Mouse (Mus musculus): Measurements from ENCODE around the gene Svop.

DNA sequence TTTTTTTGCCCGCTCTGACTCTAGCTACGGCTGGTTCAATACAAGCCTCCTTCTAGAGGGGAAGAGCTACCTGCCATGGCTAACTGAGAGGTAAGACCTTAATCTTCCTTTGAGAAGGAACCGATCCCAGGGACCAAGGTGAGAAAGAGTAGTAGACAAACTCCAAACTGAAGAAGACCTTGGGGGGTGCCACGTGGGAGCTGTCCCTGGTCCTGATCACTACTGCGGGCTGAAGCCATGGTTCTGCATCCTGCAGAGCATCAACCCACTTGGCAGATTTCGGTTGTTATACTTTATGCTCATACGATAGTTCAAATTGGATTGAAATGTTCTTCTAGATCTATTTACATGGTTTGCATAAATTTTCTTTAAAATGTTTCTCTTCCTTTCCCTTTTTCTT, 76.2 kb downstream of the Svop start:
- no peak for TF ChIP-seq USF1 (IDR thresholded peaks at IDR 0.05; ENCODE audit: low read depth, low read length)
- no peak for TF ChIP-seq POLR2A (IDR thresholded peaks at IDR 0.05; ENCODE audit: control insufficient read depth in 1 of 2, insufficient read depth in 1 of 2, low read depth in 1 of 2, low read length in 2 of 2, poor library complexity in 1 of 2)
- no peak for TF ChIP-seq CTCF (IDR thresholded peaks at IDR 0.05 in 2 of 3, conservative IDR thresholded peaks at IDR 0.05 in 1 of 3; ENCODE audit: control insufficient read depth in 1 of 3, insufficient read depth in 1 of 3, low read depth in 2 of 3, low read length in 3 of 3, poor library complexity in 1 of 3, severe bottlenecking in 1 of 3)
- TF ChIP-seq ZNF384 (IDR thresholded peaks at IDR 0.05; ENCODE audit: low read depth, low read length), result no peak
- TF ChIP-seq UBTF (IDR thresholded peaks at IDR 0.05; ENCODE audit: borderline replicate concordance, insufficient read depth, low read depth, low read length), result no peak
- TF ChIP-seq MXI1 (IDR thresholded peaks at IDR 0.05; ENCODE audit: low read depth, low read length), result no peak
- no peak for TF ChIP-seq E2F4 (IDR thresholded peaks at IDR 0.05; ENCODE audit: borderline replicate concordance, low read depth, low read length)
- no peak for TF ChIP-seq ELF1 (IDR thresholded peaks at IDR 0.05; ENCODE audit: low read depth, low read length)
